Mouse (Mus musculus) neural tube, embryonic 11.5 days (tissue): ENCODE results near the gene Wdr46. TPM values are rescaled to one million over a fixed set of nuclear protein-coding genes. Genes with fewer than 3 reads are reported as not detected.
A peak's percentile ranks its signal among the peaks of the same experiment; 100 is the strongest.

Experiments used
- ATAC-seq: fragments of 200-750 bp; cut with Nextera tagmentation; 2 replicates; pipeline ENCODE4 v1.8.0; 2017; ENCODE audit warnings: moderate number of reproducible peaks, mild to moderate bottlenecking, moderate TSS enrichment, moderate library complexity; ENCODE audit not compliant: insufficient read depth, low FRiP score, low TSS enrichment
- DNase-seq: peaks from one replicate; pipeline ENCODE4 v3.0.0-alpha.2; 2015; ENCODE audit warnings: low spot score
- H3K27ac ChIP-seq: fragments of 300-500 bp; sonication (generic); 2 replicates; pipeline ENCODE4 v1.5.1; 2014; ENCODE audit warnings: low read depth, mild to moderate bottlenecking, low read length
- H3K27me3 ChIP-seq: fragments of 300-500 bp; sonication (generic); 2 replicates; pipeline ENCODE4 v1.6.1; 2014; ENCODE audit warnings: mild to moderate bottlenecking, low read length, mixed read lengths; ENCODE audit not compliant: control insufficient read depth, insufficient read depth
- H3K36me3 ChIP-seq: fragments of 300-500 bp; sonication (generic); 2 replicates; pipeline ENCODE4 v1.6.1; 2014; ENCODE audit warnings: mild to moderate bottlenecking, low read length, moderate library complexity, mixed read lengths; ENCODE audit not compliant: control insufficient read depth, insufficient read depth
- H3K4me1 ChIP-seq: fragments of 300-500 bp; sonication (generic); 2 replicates; pipeline ENCODE4 v1.6.1; 2014; ENCODE audit warnings: low read length, mixed read lengths; ENCODE audit not compliant: control insufficient read depth, insufficient read depth
- H3K4me2 ChIP-seq: fragments of 300-500 bp; sonication (generic); 2 replicates; pipeline ENCODE4 v1.6.1; 2014; ENCODE audit warnings: low read depth, mild to moderate bottlenecking, moderate library complexity
- H3K4me3 ChIP-seq: fragments of 300-500 bp; sonication (generic); 2 replicates; pipeline ENCODE4 v1.5.1; 2014; ENCODE audit warnings: low read depth, low read length
- H3K9ac ChIP-seq: fragments of 300-500 bp; sonication (generic); 2 replicates; pipeline ENCODE4 v1.6.1; 2014; ENCODE audit warnings: mild to moderate bottlenecking, low read length
- H3K9me3 ChIP-seq: fragments of 300-500 bp; sonication (generic); 2 replicates; pipeline ENCODE4 v1.6.1; 2016; ENCODE audit warnings: low read length; ENCODE audit not compliant: control insufficient read depth
- WGBS: fragments of 180-500 bp; shearing (Covaris S2); extraction: QIAGEN DNeasy Blood & Tissue Kit; methylation state at CpG from one replicate; pipeline ENCODE4 v1.1.7; 2014; 5-methylcytosine and 5-hydroxymethylcytosine counted together
- polyA plus RNA-seq: library from polyadenylated mRNA; unstranded; fragments of >200 nt; fragmentation: Nextera tagmentation; extraction: Ambion mirVana; gene quantifications from 2 replicates; pipeline ENCODE4 v1.2.1, GENCODE M21; 2014

Wdr46 gene
- polyA plus RNA-seq, 1 experiment from 2014 or later = 29.5 TPM

- H3K4me1 ChIP-seq = peaks cover 43% of the 10 kb centered on the region
Observed at GRCm38 (mm10) chr17:33952879-33953278, 12.4 kb downstream of the Wdr46 start.

GRCm38 (mm10) chr17:33953310-33953709, 12.8 kb downstream of the Wdr46 start:
- DNase-seq (no peak), ATAC-seq (no peak)
- peak overlapping the region; percentile 11; the same call in 1 of the 2 replicates for H3K9ac ChIP-seq
- WGBS = 95% methylated on average over 3 of the region's 3 CpGs
- H3K9me3 ChIP-seq = no peaks in the 10 kb centered on the region
- no peak overlapping the region for H3K27ac ChIP-seq
- H3K4me3 ChIP-seq = peak overlapping the region; percentile 15
- H3K27me3 ChIP-seq = no peaks in the 10 kb centered on the region
- H3K4me2 ChIP-seq = peak overlapping the region; percentile 4
- H3K36me3 ChIP-seq = peaks cover 8% of the 10 kb centered on the region; the same call in 1 of the 2 replicates
- peaks cover 43% of the 10 kb centered on the region for H3K4me1 ChIP-seq

More at GRCm38 (mm10) chr17:33952879-33953278, 12.4 kb downstream of the Wdr46 start:
- WGBS = 84% methylated on average over 4 of the region's 4 CpGs
- DNase-seq (no peak), ATAC-seq (no peak)
- no peak overlapping the region for H3K27ac ChIP-seq
- no peaks in the 10 kb centered on the region for H3K27me3 ChIP-seq
- H3K9ac ChIP-seq = peak overlapping the region; percentile 11; the same call in 1 of the 2 replicates
- H3K9me3 ChIP-seq = no peaks in the 10 kb centered on the region
- peak overlapping the region; percentile 15 for H3K4me3 ChIP-seq
- peaks cover 8% of the 10 kb centered on the region; the same call in 1 of the 2 replicates for H3K36me3 ChIP-seq
- no peak overlapping the region for H3K4me2 ChIP-seq

GRCm38 (mm10) chr17:33953961-33954565, 13.6 kb downstream of the Wdr46 start:
- Histone ChIP-seq H3K27ac (0 out of 2 replicates have a peak overlapping the region, but pooled peaks have one; percentile 86), H3K9ac (peak overlapping the region; percentile 99), H3K4me1 (peaks cover 43% of the 10 kb centered on the region), H3K27me3 (no peaks in the 10 kb centered on the region), H3K4me3 (peak overlapping the region; percentile 85), H3K36me3 (peaks cover 11% of the 10 kb centered on the region), H3K4me2 (peak overlapping the region; percentile 99), H3K9me3 (no peaks in the 10 kb centered on the region)
- no peak for DNase-seq
- whole genome bisulfite sequencing = 38% methylated on average over 5 of the region's 5 CpGs
- ATAC-seq = no peak

- peak overlapping the region; percentile 86 for H3K27ac ChIP-seq
- H3K4me2 ChIP-seq = peak overlapping the region; percentile 99
- 2% methylated on average over 33 of the region's 33 CpGs for WGBS
- no peaks in the 10 kb centered on the region for H3K9me3 ChIP-seq
- ATAC-seq (no peak), DNase-seq (no peak)
- peak overlapping the region; percentile 85 for H3K4me3 ChIP-seq
- peaks cover 43% of the 10 kb centered on the region for H3K4me1 ChIP-seq
- H3K36me3 ChIP-seq = peaks cover 16% of the 10 kb centered on the region
- no peaks in the 10 kb centered on the region for H3K27me3 ChIP-seq
- peak overlapping the region; percentile 99 for H3K9ac ChIP-seq
Observed at GRCm38 (mm10) chr17:33954646-33955554, 14.4 kb downstream of the Wdr46 start.

- peak within 1 kb of the TSS; percentile 86 for H3K27ac ChIP-seq
- H3K27me3 ChIP-seq = no peaks in the 10 kb centered on the region
- peak within 1 kb of the TSS; percentile 99 for H3K4me2 ChIP-seq
- WGBS = under 1% methylated on average over 50 of the region's 50 CpGs
- DNase-seq (peak; percentile 93), ATAC-seq (peak; percentile 88)
- peak within 1 kb of the TSS; percentile 99 for H3K9ac ChIP-seq
- no peaks in the 10 kb centered on the region for H3K9me3 ChIP-seq
- peaks cover 16% of the 10 kb centered on the region for H3K36me3 ChIP-seq
- H3K4me3 ChIP-seq = peak within 1 kb of the TSS; percentile 85
- peaks cover 37% of the 10 kb centered on the region for H3K4me1 ChIP-seq
Observed at GRCm38 (mm10) chr17:33955555-33956214, 15.2 kb downstream of the Wdr46 start, which contains the start of the genes Vps52 and Rps18. Gene Vps52 (plus strand): TSS chr17:33955812. Gene Rps18 (minus strand): TSS chr17:33956001.

- Histone ChIP-seq H3K4me3 (peak overlapping the region; percentile 85), H3K9ac (peak overlapping the region; percentile 69), H3K4me2 (peak overlapping the region; percentile 83), H3K27me3 (no peaks in the 10 kb centered on the region), H3K36me3 (peaks cover 16% of the 10 kb centered on the region), H3K27ac (peak overlapping the region; percentile 78), H3K9me3 (no peaks in the 10 kb centered on the region), H3K4me1 (peaks cover 32% of the 10 kb centered on the region)
- peak; percentile 8; the same call in 1 of the 2 replicates for ATAC-seq
- WGBS = 8% methylated on average over 10 of the region's 10 CpGs
- DNase-seq = peak; percentile 40
Observed at GRCm38 (mm10) chr17:33956336-33956735, 15.9 kb downstream of the Wdr46 start.

GRCm38 (mm10) chr17:33957493-33957892, 17.0 kb downstream of the Wdr46 start:
- Histone ChIP-seq H3K4me3 (no peak overlapping the region), H3K27me3 (no peaks in the 10 kb centered on the region), H3K4me1 (peaks cover 22% of the 10 kb centered on the region), H3K9ac (no peak overlapping the region), H3K27ac (no peak overlapping the region), H3K4me2 (no peak overlapping the region), H3K36me3 (peaks cover 16% of the 10 kb centered on the region), H3K9me3 (no peaks in the 10 kb centered on the region)
- WGBS = 89% methylated on average over 6 of the region's 6 CpGs
- DNase-seq = no peak
- no peak for ATAC-seq

GRCm38 (mm10) chr17:33958451-33958850, 18.0 kb downstream of the Wdr46 start:
- H3K27me3 ChIP-seq = no peaks in the 10 kb centered on the region
- H3K4me1 ChIP-seq = peaks cover 13% of the 10 kb centered on the region
- no peak overlapping the region for H3K27ac ChIP-seq
- H3K36me3 ChIP-seq = peaks cover 11% of the 10 kb centered on the region
- H3K4me2 ChIP-seq = no peak overlapping the region
- no peak overlapping the region for H3K9ac ChIP-seq
- ATAC-seq (no peak), DNase-seq (no peak)
- 95% methylated on average over 11 of the region's 11 CpGs for WGBS
- H3K4me3 ChIP-seq = no peak overlapping the region
- no peaks in the 10 kb centered on the region for H3K9me3 ChIP-seq
